Mouse (Mus musculus): ENCODE measurements around the gene S1pr1.

DNA sequence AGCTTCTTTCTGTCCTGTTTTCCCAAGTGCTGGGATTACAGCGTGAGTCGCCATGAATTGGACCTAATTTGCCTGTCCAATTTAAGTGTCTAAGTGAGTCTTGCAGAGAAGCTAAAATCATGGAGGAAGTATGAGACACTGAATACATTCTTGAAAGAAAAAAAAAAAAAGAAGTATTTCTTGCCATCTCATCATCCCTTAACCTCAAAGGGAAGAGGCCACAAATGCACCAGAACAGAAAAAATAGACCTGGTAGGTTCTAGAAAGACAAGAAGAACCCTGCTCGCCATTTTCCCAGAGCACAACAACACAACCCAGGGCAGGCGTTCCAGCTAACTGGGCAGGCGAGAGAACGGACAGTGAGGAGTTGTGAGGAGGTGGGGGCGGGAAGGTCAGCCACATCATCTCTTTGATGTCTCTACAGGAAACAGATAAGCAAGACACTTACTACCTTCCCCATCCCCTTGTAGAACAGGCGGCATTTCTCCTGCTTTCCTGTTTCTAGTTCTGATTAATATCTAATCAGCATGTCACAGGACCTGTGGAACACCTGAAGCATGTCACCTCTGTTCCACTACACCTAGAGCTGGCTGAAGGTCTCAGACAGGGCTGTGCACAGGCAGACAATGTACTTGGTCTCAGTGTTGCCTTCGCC, 10.5 kb downstream of the S1pr1 start:
- TF ChIP-seq CTCF (IDR thresholded peaks at IDR 0.05; ENCODE audit: insufficient read depth, low read depth, low read length) (no peak), POLR2A (IDR thresholded peaks at IDR 0.05; ENCODE audit: insufficient read depth, low read depth, low read length) (no peak)

Data from olfactory bulb, adult 2 months (tissue).